Mouse (Mus musculus): Measurements from ENCODE around the gene Nab2. TPM values are rescaled to one million over a fixed set of nuclear protein-coding genes. Genes with fewer than 3 reads are reported as not detected.
A peak's percentile ranks its signal among the peaks of the same experiment; 100 is the strongest.

Gene Nab2
- 4.0 and 4.5 TPM in 2 replicates for polyA plus RNA-seq (2015; fragmentation: Nextera tagmentation; extraction: Ambion mirVana)

- peak within 1 kb of the TSS; percentile 66 for H3K9ac ChIP-seq
- ATAC-seq (ENCODE audit: low read depth): peak; percentile 41; the same call in 1 of the 2 replicates
- H3K36me3 ChIP-seq: no peaks in the 10 kb centered on the region
- H3K27ac ChIP-seq (replicated peaks): peak within 1 kb of the TSS; percentile 78
- 3% methylated on average over 40 of the region's 40 CpGs for WGBS
- H3K27me3 ChIP-seq: peaks cover 69% of the 10 kb centered on the region
- peak within 1 kb of the TSS; percentile 54 for H3K4me3 ChIP-seq
- H3K4me2 ChIP-seq: peak within 1 kb of the TSS; percentile 83
- H3K9me3 ChIP-seq: no peaks in the 10 kb centered on the region
- peaks cover 61% of the 10 kb centered on the region for H3K4me1 ChIP-seq (replicated peaks)
Observed at GRCm38 (mm10) chr10:127668093-127669050, at the start of gene Nab2. Gene Nab2, minus strand, starts transcription at chr10:127668568.

DNA sequence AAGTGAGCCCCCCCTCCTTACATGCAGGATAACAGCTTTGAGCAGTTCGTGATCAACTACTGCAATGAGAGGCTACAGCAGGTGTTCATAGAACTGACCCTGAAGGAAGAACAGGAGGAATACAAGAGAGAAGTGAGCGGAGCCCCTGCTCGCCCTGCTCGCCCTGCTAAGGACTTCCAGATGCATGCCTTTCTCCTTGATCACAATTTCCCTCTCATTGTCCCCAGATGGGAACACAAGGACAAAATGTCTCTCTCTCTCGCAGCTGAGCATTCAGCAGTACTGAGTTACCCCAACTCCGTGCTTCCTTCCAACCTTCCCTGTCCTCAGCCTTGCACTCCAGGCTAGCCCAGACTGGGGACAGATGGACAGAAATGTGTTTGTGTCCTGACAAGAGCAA, 44.4 kb upstream of the Nab2 start:
- 79% methylated on average over 6 of the region's 6 CpGs for WGBS
- no peak overlapping the region for H3K4me3 ChIP-seq
- no peak overlapping the region for H3K27ac ChIP-seq (replicated peaks)
- no peak overlapping the region for H3K9ac ChIP-seq
- no peaks in the 10 kb centered on the region for H3K4me1 ChIP-seq (replicated peaks)
- no peaks in the 10 kb centered on the region for H3K36me3 ChIP-seq
- ATAC-seq (ENCODE audit: low read depth): no peak
- H3K27me3 ChIP-seq: no peaks in the 10 kb centered on the region
- no peaks in the 10 kb centered on the region for H3K9me3 ChIP-seq
- no peak overlapping the region for H3K4me2 ChIP-seq

DNA sequence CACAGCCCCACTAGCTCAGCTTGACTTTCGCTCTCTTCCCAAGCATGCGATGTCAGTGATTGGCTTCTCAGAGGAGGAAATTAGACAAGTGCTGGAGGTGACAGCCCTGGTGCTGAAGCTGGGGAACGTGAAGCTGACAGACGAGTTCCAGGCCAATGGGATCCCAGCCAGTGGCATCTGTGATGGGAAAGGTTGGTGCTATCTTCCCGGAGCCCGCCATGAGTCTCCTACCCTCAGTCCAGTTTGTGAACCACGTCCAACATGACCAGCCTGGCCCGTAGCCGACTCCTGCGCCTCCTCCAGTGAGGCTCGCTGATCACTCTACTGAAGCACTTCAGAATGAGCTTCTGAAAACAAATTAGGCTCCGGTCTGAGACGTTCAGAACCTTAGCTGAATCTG, 42.0 kb upstream of the Nab2 start:
- H3K27ac ChIP-seq (replicated peaks): no peak overlapping the region
- no peaks in the 10 kb centered on the region for H3K36me3 ChIP-seq
- WGBS: 88% methylated on average over 13 of the region's 13 CpGs
- no peaks in the 10 kb centered on the region for H3K4me1 ChIP-seq (replicated peaks)
- no peak overlapping the region for H3K4me2 ChIP-seq
- H3K9ac ChIP-seq: no peak overlapping the region
- ATAC-seq (ENCODE audit: low read depth): no peak
- no peak overlapping the region for H3K4me3 ChIP-seq
- no peaks in the 10 kb centered on the region for H3K27me3 ChIP-seq
- H3K9me3 ChIP-seq: no peaks in the 10 kb centered on the region

DNA sequence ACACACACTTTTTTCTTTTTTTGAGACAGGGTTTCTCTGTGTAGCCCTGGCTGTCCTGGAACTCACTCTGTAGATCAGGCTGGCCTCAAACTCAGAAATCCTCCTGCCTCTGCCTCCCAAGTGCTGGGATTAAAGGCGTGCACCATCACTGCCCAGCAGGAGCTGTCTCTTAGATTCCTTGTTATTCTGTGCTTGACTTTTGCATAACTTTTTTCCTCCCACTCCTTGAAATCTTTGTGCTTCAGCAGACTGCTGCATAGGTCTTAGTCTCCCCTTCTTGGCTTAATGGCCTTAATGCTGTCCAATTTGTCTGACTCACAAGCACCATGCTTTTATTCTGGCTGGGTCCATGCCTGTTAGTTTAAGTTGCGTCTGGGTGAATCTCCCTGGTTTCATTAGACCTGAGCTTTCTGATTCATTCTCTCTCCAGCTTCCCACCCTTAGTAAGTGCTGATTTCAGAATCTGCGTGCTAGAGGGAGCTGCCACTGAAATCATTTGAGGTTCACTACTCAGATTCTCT, 40.5 kb upstream of the Nab2 start:
- WGBS: 84% methylated on average over 3 of the region's 3 CpGs
- H3K36me3 ChIP-seq: no peaks in the 10 kb centered on the region
- no peak for ATAC-seq (ENCODE audit: low read depth)
- no peaks in the 10 kb centered on the region for H3K27me3 ChIP-seq
- no peak overlapping the region for H3K9ac ChIP-seq
- H3K4me1 ChIP-seq (replicated peaks): no peaks in the 10 kb centered on the region
- H3K9me3 ChIP-seq: no peaks in the 10 kb centered on the region
- H3K4me2 ChIP-seq: no peak overlapping the region
- H3K27ac ChIP-seq (replicated peaks): no peak overlapping the region
- no peak overlapping the region for H3K4me3 ChIP-seq

GRCm38 (mm10) chr10:127707721-127708120, 39.4 kb upstream of the Nab2 start:
- Histone ChIP-seq H3K27me3 (no peaks in the 10 kb centered on the region), H3K4me3 (no peak overlapping the region), H3K4me2 (no peak overlapping the region), H3K4me1 (replicated peaks) (no peaks in the 10 kb centered on the region), H3K9me3 (no peaks in the 10 kb centered on the region), H3K9ac (no peak overlapping the region), H3K36me3 (no peaks in the 10 kb centered on the region), H3K27ac (replicated peaks) (no peak overlapping the region)
- 89% methylated on average over 7 of the region's 7 CpGs for WGBS
- no peak for ATAC-seq (ENCODE audit: low read depth)

- no peak overlapping the region for H3K4me3 ChIP-seq
- H3K4me2 ChIP-seq: no peak overlapping the region
- H3K9me3 ChIP-seq: no peaks in the 10 kb centered on the region
- no peaks in the 10 kb centered on the region for H3K36me3 ChIP-seq
- H3K9ac ChIP-seq: no peak overlapping the region
- H3K27me3 ChIP-seq: no peaks in the 10 kb centered on the region
- H3K27ac ChIP-seq (replicated peaks): no peak overlapping the region
- WGBS: 93% methylated on average over 4 of the region's 4 CpGs
- no peaks in the 10 kb centered on the region for H3K4me1 ChIP-seq (replicated peaks)
- no peak for ATAC-seq (ENCODE audit: low read depth)
Observed at GRCm38 (mm10) chr10:127705783-127706182, 37.4 kb upstream of the Nab2 start.

DNA sequence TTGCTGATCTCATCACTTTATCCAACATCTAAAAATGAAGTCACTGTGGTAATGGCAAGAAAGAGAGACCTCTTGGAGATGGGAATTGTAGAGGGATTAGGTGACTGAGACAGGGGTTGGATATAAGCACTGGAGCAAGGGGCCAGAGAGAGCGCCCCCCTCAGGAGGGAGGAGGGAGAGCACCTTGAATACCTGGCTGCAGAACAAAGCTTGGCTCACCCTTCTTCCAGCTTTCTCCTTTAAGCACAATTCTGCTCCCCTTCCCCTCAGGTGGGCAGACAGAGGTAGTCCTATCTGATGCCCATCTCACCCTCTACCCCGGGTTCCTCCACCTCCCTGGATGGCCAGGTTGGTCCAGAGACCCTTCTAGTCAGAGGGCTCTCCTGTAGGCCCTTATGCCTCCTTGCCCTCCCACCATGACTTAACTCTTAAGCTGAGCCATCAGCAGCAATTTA, 36.4 kb upstream of the Nab2 start, which contains the start of gene Myo1a:
Myo1a (plus strand) TSS at position 405 of the 455 bp plus-strand sequence.
- no peak within 1 kb of the TSS for H3K4me3 ChIP-seq
- no peaks in the 10 kb centered on the region for H3K4me1 ChIP-seq (replicated peaks)
- H3K27ac ChIP-seq (replicated peaks): no peak within 1 kb of the TSS
- H3K9me3 ChIP-seq: no peaks in the 10 kb centered on the region
- H3K4me2 ChIP-seq: no peak within 1 kb of the TSS
- 0 out of 2 replicates have a peak, but pooled peaks cover 2% of the 10 kb centered on the region for H3K36me3 ChIP-seq
- no peak for ATAC-seq (ENCODE audit: low read depth)
- H3K9ac ChIP-seq: no peak within 1 kb of the TSS
- no peaks in the 10 kb centered on the region for H3K27me3 ChIP-seq
- 77% methylated on average over 2 of the region's 2 CpGs for WGBS

- no peak overlapping the region for H3K4me2 ChIP-seq
- H3K4me3 ChIP-seq: no peak overlapping the region
- 71% methylated on average over 2 of the region's 2 CpGs for WGBS
- 0 out of 2 replicates have a peak, but pooled peaks cover 5% of the 10 kb centered on the region for H3K36me3 ChIP-seq
- H3K4me1 ChIP-seq (replicated peaks): no peaks in the 10 kb centered on the region
- H3K9ac ChIP-seq: no peak overlapping the region
- no peak overlapping the region for H3K27ac ChIP-seq (replicated peaks)
- no peak for ATAC-seq (ENCODE audit: low read depth)
- no peaks in the 10 kb centered on the region for H3K27me3 ChIP-seq
- no peaks in the 10 kb centered on the region for H3K9me3 ChIP-seq
Observed at GRCm38 (mm10) chr10:127704293-127704692, 35.9 kb upstream of the Nab2 start.

DNA sequence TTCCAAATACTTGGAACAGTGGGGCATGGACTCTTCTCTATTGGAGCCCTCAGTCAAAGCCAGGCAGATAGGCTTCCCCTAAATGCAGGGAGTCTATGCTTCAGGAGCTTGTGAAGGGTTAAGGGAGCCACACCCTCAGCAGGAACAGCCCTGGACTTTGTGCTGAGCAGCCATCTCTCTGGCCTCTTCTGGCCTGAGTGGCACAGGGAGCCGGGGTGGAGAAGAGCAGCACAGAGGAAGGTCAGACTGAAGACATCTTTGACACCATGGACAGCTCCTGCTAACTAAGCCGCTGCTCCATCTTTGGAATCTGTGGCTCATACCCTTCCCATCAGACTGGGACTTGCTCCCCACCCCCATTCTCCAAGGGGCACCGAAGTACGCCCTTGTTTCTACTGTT, 34.9 kb upstream of the Nab2 start:
- Histone ChIP-seq H3K9ac (no peak overlapping the region), H3K27ac (replicated peaks) (no peak overlapping the region), H3K4me2 (no peak overlapping the region), H3K4me1 (replicated peaks) (no peaks in the 10 kb centered on the region), H3K36me3 (peaks cover 15% of the 10 kb centered on the region), H3K4me3 (no peak overlapping the region), H3K9me3 (no peaks in the 10 kb centered on the region), H3K27me3 (no peaks in the 10 kb centered on the region)
- WGBS: 53% methylated on average over 4 of the region's 4 CpGs
- no peak for ATAC-seq (ENCODE audit: low read depth)

DNA sequence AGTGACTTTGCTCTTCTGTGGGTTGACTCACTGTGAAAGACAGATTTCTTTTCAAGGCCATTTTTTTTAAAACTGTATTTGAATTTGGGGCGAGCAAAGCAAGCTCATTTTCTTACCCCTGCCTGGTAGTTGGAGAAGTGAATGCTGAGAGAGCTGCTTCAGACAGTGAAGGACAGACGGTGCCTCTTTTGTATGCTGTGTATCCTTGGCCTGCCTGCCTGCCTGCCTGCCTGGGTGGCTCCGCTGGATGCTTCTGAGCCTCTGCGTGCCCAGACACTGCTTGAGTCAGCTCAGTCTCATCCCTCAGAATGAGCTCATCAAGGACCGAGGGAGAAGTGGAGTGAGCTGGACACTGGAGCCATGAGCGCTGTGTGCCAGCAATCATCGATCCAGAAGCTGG, 30.6 kb upstream of the Nab2 start:
- Histone ChIP-seq H3K9me3 (no peaks in the 10 kb centered on the region), H3K36me3 (peaks cover 30% of the 10 kb centered on the region), H3K27me3 (no peaks in the 10 kb centered on the region), H3K9ac (no peak overlapping the region), H3K4me3 (no peak overlapping the region), H3K4me2 (no peak overlapping the region), H3K4me1 (replicated peaks) (no peaks in the 10 kb centered on the region), H3K27ac (replicated peaks) (no peak overlapping the region)
- 91% methylated on average over 7 of the region's 7 CpGs for WGBS
- ATAC-seq (ENCODE audit: low read depth): no peak

DNA sequence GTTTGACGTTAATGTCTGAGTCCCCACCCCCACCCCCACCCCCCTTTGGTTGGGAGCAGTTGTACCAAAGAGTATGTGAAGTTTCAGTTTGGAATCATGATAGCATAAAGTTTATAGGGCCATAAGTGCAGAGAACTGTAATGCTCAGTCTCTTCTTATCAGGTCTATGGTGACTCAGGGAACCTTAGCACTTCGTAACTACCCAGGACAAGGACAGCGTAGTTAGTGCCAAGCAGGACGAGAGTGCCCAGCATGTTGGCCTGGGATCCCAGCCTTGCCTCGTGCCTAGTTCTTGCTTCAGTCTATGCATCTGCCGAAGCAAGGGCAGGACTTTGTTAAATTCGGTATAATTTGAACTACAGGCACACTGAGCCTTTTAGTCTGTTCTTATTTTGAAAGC, 27.4 kb upstream of the Nab2 start:
- no peak for ATAC-seq (ENCODE audit: low read depth)
- WGBS: 93% methylated on average over 7 of the region's 7 CpGs
- no peaks in the 10 kb centered on the region for H3K27me3 ChIP-seq
- no peak overlapping the region for H3K27ac ChIP-seq (replicated peaks)
- no peak overlapping the region for H3K4me2 ChIP-seq
- H3K36me3 ChIP-seq: peaks cover 46% of the 10 kb centered on the region
- H3K9ac ChIP-seq: no peak overlapping the region
- H3K4me1 ChIP-seq (replicated peaks): no peaks in the 10 kb centered on the region
- no peak overlapping the region for H3K4me3 ChIP-seq
- no peaks in the 10 kb centered on the region for H3K9me3 ChIP-seq

DNA sequence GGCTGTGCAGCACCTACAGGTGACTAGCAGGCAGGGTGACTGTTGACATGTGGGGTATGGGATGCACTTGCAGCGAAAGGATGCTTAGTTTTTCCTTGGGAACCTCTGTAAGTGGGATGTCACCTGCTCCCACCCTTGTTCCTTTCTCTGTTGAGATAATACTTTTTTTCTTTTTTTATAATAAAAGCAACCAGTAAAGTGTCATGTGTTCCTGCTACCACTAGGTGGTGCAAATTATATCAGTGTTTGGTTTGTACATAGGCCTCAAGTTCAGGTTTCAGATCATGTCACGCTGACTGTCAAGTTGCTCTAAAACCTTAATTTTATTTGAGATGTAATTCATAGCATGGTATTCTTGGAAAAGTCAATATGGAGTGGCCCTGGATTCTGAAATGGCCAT, 26.3 kb upstream of the Nab2 start:
- H3K4me1 ChIP-seq (replicated peaks): no peaks in the 10 kb centered on the region
- no peak for ATAC-seq (ENCODE audit: low read depth)
- 63% methylated on average over 2 of the region's 2 CpGs for WGBS

More for the DNA sequence above, 26.3 kb upstream of the Nab2 start:
- H3K27ac ChIP-seq (replicated peaks): no peak overlapping the region
- H3K27me3 ChIP-seq: no peaks in the 10 kb centered on the region
- H3K4me3 ChIP-seq: no peak overlapping the region
- peaks cover 44% of the 10 kb centered on the region for H3K36me3 ChIP-seq
- no peak overlapping the region for H3K4me2 ChIP-seq
- H3K9me3 ChIP-seq: no peaks in the 10 kb centered on the region
- no peak overlapping the region for H3K9ac ChIP-seq

Measured in neural tube, embryonic 13.5 days (tissue).